Mouse (Mus musculus) kidney, embryonic 14.5 days (tissue): ENCODE results near the gene Marcks. TPM values are rescaled to one million over a fixed set of nuclear protein-coding genes. Genes with fewer than 3 reads are reported as not detected.
A peak's percentile ranks its signal among the peaks of the same experiment; 100 is the strongest.

ENCODE experiments used
- ATAC-seq: fragments of 200-750 bp; cut with Nextera tagmentation; 2 replicates; pipeline ENCODE4 v1.8.0; 2017; ENCODE audit warnings: moderate number of reproducible peaks, mild to moderate bottlenecking, moderate TSS enrichment, moderate library complexity; ENCODE audit not compliant: low FRiP score, low TSS enrichment
- H3K27ac ChIP-seq: fragments of 300-500 bp; sonication (generic); 2 replicates; pipeline ENCODE4 v1.5.1; 2014; ENCODE audit warnings: low read depth, mild to moderate bottlenecking, low read length, moderate library complexity, mixed read lengths
- H3K27me3 ChIP-seq: fragments of 300-500 bp; sonication (generic); 2 replicates; pipeline ENCODE4 v1.6.1; 2014; ENCODE audit warnings: mild to moderate bottlenecking, low read length; ENCODE audit not compliant: control insufficient read depth, insufficient read depth
- H3K36me3 ChIP-seq: fragments of 300-500 bp; sonication (generic); 2 replicates; pipeline ENCODE4 v1.6.1; 2014; ENCODE audit warnings: low read length, mixed read lengths; ENCODE audit not compliant: control insufficient read depth, insufficient read depth
- H3K4me1 ChIP-seq: fragments of 300-500 bp; sonication (generic); 2 replicates; pipeline ENCODE4 v1.6.1; 2014; ENCODE audit warnings: low read length, mixed read lengths; ENCODE audit not compliant: control insufficient read depth, insufficient read depth
- H3K4me2 ChIP-seq: fragments of 300-500 bp; sonication (generic); replicated peaks from 2 replicates; pipeline ENCODE4 v1.6.1; 2014; ENCODE audit warnings: low read depth, mild to moderate bottlenecking, low read length
- H3K4me3 ChIP-seq: fragments of 300-500 bp; sonication (generic); 2 replicates; pipeline ENCODE4 v1.5.1; 2014; ENCODE audit warnings: mild to moderate bottlenecking, low read length
- H3K9ac ChIP-seq: fragments of 300-500 bp; sonication (generic); 2 replicates; pipeline ENCODE4 v1.6.1; 2014; ENCODE audit warnings: low read depth, mild to moderate bottlenecking, low read length, moderate library complexity
- H3K9me3 ChIP-seq: fragments of 300-500 bp; sonication (generic); 2 replicates; pipeline ENCODE4 v1.6.1; 2016; ENCODE audit warnings: low read length; ENCODE audit not compliant: control insufficient read depth
- WGBS: fragments of 180-500 bp; shearing (Covaris S2); extraction: QIAGEN DNeasy Blood & Tissue Kit; methylation state at CpG from one replicate; pipeline ENCODE4 v1.1.7; 2014; 5-methylcytosine and 5-hydroxymethylcytosine counted together
- polyA plus RNA-seq: library from polyadenylated mRNA; unstranded; fragments of >200 nt; fragmentation: Nextera tagmentation; extraction: Ambion mirVana; gene quantifications from 2 replicates; pipeline ENCODE4 v1.2.1, GENCODE M21; 2014

The Marcks gene
- polyA plus RNA-seq, 1 experiment from 2014 or later: 172 TPM

DNA sequence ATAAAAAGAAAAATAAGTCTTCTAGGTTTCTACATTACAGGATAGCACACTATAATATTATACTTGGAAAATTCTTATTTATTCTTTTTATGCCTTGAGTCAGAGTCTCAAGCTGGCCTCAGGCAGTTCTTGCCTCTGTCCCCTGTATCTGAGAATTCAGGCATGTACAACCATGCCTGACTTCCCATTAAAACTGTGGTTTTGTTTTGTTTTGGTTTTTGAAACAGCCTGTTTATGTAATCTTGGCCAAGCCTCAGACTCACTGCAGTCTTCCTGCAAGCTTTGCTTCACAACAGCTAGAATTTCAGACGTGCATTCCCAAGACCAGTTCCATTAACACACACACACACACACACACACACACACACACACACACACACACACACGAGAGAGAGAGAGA lies 16.4 kb upstream of the Marcks start:
- no peak overlapping the region for H3K27ac ChIP-seq
- H3K9me3 ChIP-seq: no peaks in the 10 kb centered on the region
- H3K27me3 ChIP-seq: no peaks in the 10 kb centered on the region
- H3K4me1 ChIP-seq: 0 out of 2 replicates have a peak, but pooled peaks cover 2% of the 10 kb centered on the region
- 33% methylated on average over 2 of the region's 2 CpGs for WGBS
- no peak overlapping the region for H3K9ac ChIP-seq
- ATAC-seq: no peak
- no peaks in the 10 kb centered on the region for H3K36me3 ChIP-seq
- no peak overlapping the region for H3K4me2 ChIP-seq
- no peak overlapping the region for H3K4me3 ChIP-seq

DNA sequence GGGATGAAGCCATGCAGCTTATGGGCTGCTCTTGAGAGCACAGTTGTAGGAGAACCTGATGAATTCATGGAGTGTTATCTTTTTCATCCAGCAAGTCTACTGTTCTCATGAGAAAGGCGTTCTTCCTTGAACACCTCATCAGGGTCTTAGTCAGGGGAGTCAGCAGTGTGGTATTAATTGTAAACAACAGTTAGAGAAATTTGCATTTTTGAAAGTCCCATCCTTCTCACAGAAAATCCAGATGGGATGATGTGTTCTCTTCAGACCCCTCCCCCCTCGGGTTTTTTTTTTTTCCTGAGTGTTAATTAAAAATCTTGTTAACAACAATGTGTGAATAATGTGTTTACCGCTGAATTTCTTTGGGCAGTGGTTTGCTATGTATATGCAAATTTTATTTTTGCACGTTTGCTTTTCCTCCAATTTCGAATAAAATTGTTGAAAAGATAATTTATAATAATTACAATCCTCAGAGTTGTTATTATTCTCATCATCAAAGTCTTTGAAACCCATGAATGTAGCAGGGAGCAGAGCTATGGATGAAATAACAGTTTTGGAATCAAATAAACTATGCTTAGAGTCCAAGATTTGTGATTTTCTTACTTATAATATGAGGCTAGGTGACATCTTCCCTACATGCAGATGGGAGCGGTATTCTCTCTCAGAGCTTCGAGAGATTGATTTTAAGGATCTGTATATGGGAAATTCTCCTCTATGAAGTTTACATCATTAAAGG lies 13.0 kb upstream of the Marcks start:
- Histone ChIP-seq H3K4me1 (0 out of 2 replicates have a peak, but pooled peaks cover 2% of the 10 kb centered on the region), H3K36me3 (no peaks in the 10 kb centered on the region), H3K9me3 (no peaks in the 10 kb centered on the region), H3K27me3 (no peaks in the 10 kb centered on the region), H3K4me3 (no peak overlapping the region), H3K9ac (no peak overlapping the region), H3K27ac (no peak overlapping the region), H3K4me2 (no peak overlapping the region)
- no peak for ATAC-seq
- 91% methylated on average over 7 of the region's 7 CpGs for WGBS

DNA sequence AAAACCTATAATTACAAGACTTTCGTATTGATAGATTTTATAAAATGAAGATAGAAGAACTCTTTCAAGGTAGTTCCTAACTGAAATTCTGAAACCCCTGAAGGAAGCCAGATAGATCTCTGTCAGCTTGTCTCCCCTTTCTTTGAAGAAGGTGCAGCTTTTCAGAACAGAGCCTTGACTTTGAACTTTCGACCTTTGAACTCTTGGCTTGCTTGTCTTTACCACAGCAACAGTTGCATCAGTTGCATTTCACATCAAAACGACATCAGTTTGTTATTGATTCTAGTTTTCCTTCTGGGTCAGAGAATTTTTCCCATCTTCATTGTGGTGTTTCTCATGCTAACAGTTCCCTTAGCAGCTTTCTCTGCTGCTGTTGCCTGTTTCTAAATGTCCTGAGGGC lies 9.3 kb upstream of the Marcks start:
- no peaks in the 10 kb centered on the region for H3K4me1 ChIP-seq
- no peaks in the 10 kb centered on the region for H3K36me3 ChIP-seq
- WGBS: 62% methylated on average over 3 of the region's 3 CpGs
- ATAC-seq: no peak
- H3K4me2 ChIP-seq: no peak overlapping the region
- H3K9ac ChIP-seq: no peak overlapping the region
- H3K9me3 ChIP-seq: no peaks in the 10 kb centered on the region
- no peak overlapping the region for H3K4me3 ChIP-seq
- no peak overlapping the region for H3K27ac ChIP-seq
- no peaks in the 10 kb centered on the region for H3K27me3 ChIP-seq

DNA sequence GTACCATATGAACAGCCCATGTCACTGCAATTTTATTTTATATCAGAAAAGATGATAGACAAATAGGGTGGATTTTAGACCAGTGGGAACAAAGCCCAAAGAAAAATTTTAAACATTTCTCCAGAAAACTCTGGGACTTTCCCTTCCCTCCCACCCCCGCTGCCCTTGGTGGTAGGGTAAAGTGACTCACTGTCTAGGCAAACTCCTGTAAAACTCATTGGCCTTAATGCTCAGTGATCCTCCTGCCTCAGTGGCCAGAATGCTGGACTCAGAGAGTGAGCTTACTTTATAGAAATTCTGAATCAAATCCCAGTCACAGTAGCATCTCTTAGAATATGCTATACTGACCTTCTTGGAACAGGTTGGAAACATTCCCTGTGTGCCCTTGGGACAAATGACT lies 6.7 kb upstream of the Marcks start:
- H3K27me3 ChIP-seq: no peaks in the 10 kb centered on the region
- ATAC-seq: no peak
- H3K9ac ChIP-seq: no peak overlapping the region
- 94% methylated on average over 1 of the region's 1 CpGs for WGBS
- H3K27ac ChIP-seq: no peak overlapping the region
- H3K9me3 ChIP-seq: no peaks in the 10 kb centered on the region
- H3K4me2 ChIP-seq: no peak overlapping the region
- no peak overlapping the region for H3K4me3 ChIP-seq
- H3K36me3 ChIP-seq: no peaks in the 10 kb centered on the region
- H3K4me1 ChIP-seq: 0 out of 2 replicates have a peak, but pooled peaks cover 2% of the 10 kb centered on the region

DNA sequence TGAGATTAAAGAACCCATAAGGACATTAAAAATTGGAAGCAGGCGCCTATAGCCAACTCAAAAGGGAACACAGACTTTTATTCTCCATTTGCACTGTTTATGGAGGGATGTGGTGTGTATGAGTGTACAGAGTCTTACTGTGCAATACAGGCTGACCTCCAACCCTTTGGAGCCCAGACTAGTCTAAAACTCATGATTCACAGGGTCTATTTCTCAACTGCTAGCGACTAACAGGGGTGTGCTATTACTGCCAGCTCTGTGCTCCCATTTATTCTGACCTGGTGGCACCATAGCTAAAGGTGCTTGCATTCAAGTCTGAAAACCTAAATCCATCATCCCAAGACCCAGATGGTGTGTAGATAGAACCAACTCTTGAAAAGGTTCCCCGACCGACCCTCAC lies 2.9 kb upstream of the Marcks start:
- 0 out of 2 replicates have a peak, but pooled peaks cover 2% of the 10 kb centered on the region for H3K4me1 ChIP-seq
- H3K9ac ChIP-seq: peak overlapping the region; percentile 44; the same call in 1 of the 2 replicates
- no peak for ATAC-seq
- H3K4me3 ChIP-seq: peak overlapping the region; percentile 95
- no peaks in the 10 kb centered on the region for H3K36me3 ChIP-seq
- H3K9me3 ChIP-seq: no peaks in the 10 kb centered on the region
- WGBS: 73% methylated on average over 4 of the region's 4 CpGs
- no peaks in the 10 kb centered on the region for H3K27me3 ChIP-seq
- H3K4me2 ChIP-seq: peak overlapping the region; percentile 54
- H3K27ac ChIP-seq: peak overlapping the region; percentile 26; the same call in 1 of the 2 replicates

DNA sequence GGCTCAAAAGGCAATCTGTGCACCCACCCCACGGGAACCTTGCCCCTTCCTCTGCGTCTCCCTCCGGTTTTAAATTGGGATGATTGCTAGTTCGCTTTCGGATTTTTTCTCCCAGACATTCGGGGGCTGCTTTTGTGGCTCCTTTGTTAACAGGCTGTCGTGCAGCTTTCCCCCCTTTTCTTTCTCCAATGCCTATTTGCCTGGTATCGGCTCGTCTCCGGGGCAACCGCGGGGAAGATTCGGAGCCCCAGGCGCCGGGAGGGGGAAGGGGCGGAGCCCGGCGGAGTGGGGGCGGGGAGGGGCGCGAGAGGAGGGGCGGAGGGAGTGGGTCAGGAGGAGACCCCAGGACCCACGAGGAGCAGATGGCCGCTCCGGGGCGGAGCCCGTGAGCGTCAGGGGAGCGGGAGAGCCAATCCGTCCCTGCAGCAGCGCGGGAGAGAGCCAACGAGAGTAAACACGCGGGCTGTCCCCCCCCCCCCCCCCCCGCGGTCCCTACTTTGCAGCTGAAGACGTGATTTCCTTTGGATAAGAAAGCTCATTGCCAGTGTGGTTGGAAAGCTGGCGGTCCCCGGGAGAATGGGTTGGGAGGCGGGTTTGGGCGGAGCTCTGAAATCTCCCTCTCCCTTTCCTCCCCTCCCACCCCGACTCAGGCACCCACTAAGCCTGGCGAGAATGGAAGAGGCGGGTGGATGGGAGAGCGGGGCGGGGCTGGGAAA lies 2.2 kb upstream of the Marcks start:
- 0 out of 2 replicates have a peak, but pooled peaks cover 2% of the 10 kb centered on the region for H3K4me1 ChIP-seq
- H3K36me3 ChIP-seq: peaks cover 4% of the 10 kb centered on the region; the same call in 1 of the 2 replicates
- peak overlapping the region; percentile 99 for H3K27ac ChIP-seq
- H3K27me3 ChIP-seq: no peaks in the 10 kb centered on the region
- peak; percentile 91 for ATAC-seq
- H3K9me3 ChIP-seq: no peaks in the 10 kb centered on the region
- H3K9ac ChIP-seq: peak overlapping the region; percentile 62
- peak overlapping the region; percentile 95 for H3K4me3 ChIP-seq
- under 1% methylated on average over 31 of the region's 47 CpGs for WGBS
- peak overlapping the region; percentile 54 for H3K4me2 ChIP-seq

DNA sequence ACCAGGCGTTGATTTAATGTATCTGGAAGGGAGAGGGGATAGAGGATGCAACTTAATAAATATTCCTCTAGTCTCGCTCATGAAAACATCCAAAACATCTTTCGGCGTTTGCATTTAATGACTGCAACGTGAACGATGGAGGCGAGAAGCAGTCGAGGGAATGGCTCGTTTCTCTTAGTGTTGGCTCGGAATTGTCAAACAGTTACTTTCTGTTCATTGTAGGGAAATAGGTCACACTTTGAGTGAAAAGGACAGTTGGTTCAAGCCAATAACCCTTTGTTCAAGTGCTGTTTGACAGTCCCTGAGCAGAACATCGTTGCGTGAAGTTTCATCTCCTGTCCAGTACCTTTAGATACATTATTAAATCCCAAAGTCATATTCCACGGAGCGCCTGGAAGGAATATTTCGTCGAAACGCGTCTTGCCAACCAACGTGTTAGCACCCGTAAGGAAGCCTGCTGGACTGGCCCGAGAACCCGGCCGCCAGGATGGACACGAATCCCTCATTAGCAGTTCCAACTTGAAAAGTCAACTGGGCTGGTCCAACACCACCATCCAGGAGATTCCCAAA lies 1.5 kb upstream of the Marcks start:
- peak overlapping the region; percentile 54 for H3K4me2 ChIP-seq
- H3K4me1 ChIP-seq: 0 out of 2 replicates have a peak, but pooled peaks cover 2% of the 10 kb centered on the region
- no peaks in the 10 kb centered on the region for H3K9me3 ChIP-seq
- H3K9ac ChIP-seq: peak overlapping the region; percentile 62
- no peak; the same call in 1 of the 2 replicates for ATAC-seq
- H3K27ac ChIP-seq: peak overlapping the region; percentile 99
- H3K36me3 ChIP-seq: peaks cover 4% of the 10 kb centered on the region; the same call in 1 of the 2 replicates
- 0% methylated on average over 24 of the region's 24 CpGs for WGBS
- H3K27me3 ChIP-seq: no peaks in the 10 kb centered on the region
- peak overlapping the region; percentile 95 for H3K4me3 ChIP-seq

DNA sequence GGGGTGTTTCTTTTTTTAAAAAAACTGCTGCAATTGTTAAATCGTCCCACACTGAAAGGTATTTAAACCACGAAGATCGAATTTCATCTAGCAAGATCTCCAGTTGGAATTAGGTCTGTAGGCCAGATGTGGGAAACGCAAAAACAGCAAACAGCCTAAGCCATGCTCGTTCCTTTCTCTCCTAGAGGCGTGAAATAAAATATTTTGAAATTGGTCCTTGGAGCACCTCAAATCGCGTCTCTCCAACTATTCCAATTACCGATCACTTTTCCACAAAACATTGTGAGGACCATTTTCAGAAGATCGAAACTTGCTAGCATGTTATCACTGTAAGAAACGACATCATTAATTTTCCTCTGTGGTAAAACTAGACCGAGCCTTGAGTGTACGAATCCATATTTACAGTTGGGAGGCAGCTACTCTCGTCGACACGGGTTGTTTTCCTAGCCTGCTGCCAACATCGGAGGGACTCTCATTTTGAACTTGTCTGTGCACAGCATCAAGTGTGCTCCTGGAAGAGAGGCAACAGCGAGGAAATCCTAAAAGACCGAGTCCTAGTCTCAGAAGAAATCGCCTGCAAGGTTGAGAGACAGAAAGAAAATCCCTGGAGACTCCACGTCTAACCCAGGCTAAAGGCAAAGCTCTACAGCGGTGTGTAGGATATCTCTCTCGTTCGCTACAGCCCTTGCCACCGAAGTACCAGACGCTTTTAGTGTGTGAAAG lies 884 bp upstream of the Marcks start:
- peak overlapping the region; percentile 62 for H3K9ac ChIP-seq
- no peak for ATAC-seq
- no peaks in the 10 kb centered on the region for H3K27me3 ChIP-seq
- no peaks in the 10 kb centered on the region for H3K9me3 ChIP-seq
- under 1% methylated on average over 26 of the region's 26 CpGs for WGBS
- H3K4me2 ChIP-seq: peak overlapping the region; percentile 54
- peak overlapping the region; percentile 99 for H3K27ac ChIP-seq
- peak overlapping the region; percentile 95 for H3K4me3 ChIP-seq
- H3K36me3 ChIP-seq: peaks cover 9% of the 10 kb centered on the region
- 0 out of 2 replicates have a peak, but pooled peaks cover 2% of the 10 kb centered on the region for H3K4me1 ChIP-seq
